Mouse (Mus musculus) ES-Bruce4 (cell line): Measurements from ENCODE around the gene Patj. TPM values are rescaled to one million over a fixed set of nuclear protein-coding genes. Genes with fewer than 3 reads are reported as not detected.
"Not testable (repeated sequence)": the region's sequence is repeated elsewhere in the genome, so short reads cannot be mapped to it uniquely, and the experiment has no call there.

Experiments used
- H3K27ac ChIP-seq: 2 replicates; pipeline ENCODE4 v1.5.1; 2012; ENCODE audit warnings: low read length, inconsistent platforms; ENCODE audit not compliant: insufficient read depth
- H3K27me3 ChIP-seq: 2 replicates; pipeline ENCODE4 v1.6.1; 2012; ENCODE audit warnings: mild to moderate bottlenecking, low read length, inconsistent platforms; ENCODE audit not compliant: control insufficient read depth, poor library complexity, insufficient read depth, severe bottlenecking
- H3K36me3 ChIP-seq: 2 replicates; pipeline ENCODE4 v1.6.1; 2012; ENCODE audit warnings: inconsistent platforms, mild to moderate bottlenecking, low read length, moderate library complexity; ENCODE audit not compliant: control insufficient read depth, poor library complexity, insufficient read depth, severe bottlenecking
- H3K4me1 ChIP-seq: one replicate; pipeline ENCODE4 v1.8.1; 2011; ENCODE audit warnings: low read length; ENCODE audit not compliant: control insufficient read depth, insufficient read depth
- H3K4me3 ChIP-seq: 2 replicates; pipeline ENCODE4 v1.5.1; 2011; ENCODE audit warnings: low read depth, mild to moderate bottlenecking, low read length
- H3K9ac ChIP-seq: 2 replicates; pipeline ENCODE4 v1.6.1; 2012; ENCODE audit warnings: low read depth, mild to moderate bottlenecking, inconsistent platforms; ENCODE audit not compliant: poor library complexity, severe bottlenecking
- H3K9me3 ChIP-seq: replicated peaks from 2 replicates; pipeline ENCODE4 v1.6.1; 2012; ENCODE audit warnings: mild to moderate bottlenecking, low read length, inconsistent platforms; ENCODE audit not compliant: control insufficient read depth, poor library complexity, insufficient read depth, severe bottlenecking
- CTCF ChIP-seq: IDR thresholded peaks from one replicate; pipeline ENCODE4 v1.8.1; 2011; ENCODE audit warnings: low read depth, low read length
- EP300 ChIP-seq: IDR thresholded peaks from 2 replicates; pipeline ENCODE4 v1.6.1; 2011; ENCODE audit warnings: low read depth, low read length; ENCODE audit not compliant: insufficient read depth
- POLR2A ChIP-seq: IDR thresholded peaks from one replicate; pipeline ENCODE4 v1.8.1; 2011; ENCODE audit warnings: low read length; ENCODE audit not compliant: insufficient read depth
- polyA plus RNA-seq: library from polyadenylated mRNA; stranded (reverse); fragments of >200 nt; gene quantifications from 2 replicates; pipeline ENCODE4 v1.2.4, GENCODE M21; 2011; ENCODE audit warnings: low read depth; ENCODE audit not compliant: missing spikeins, insufficient read depth, insufficient read length

Patj gene
- polyA plus RNA-seq, 1 experiment, result 62.7 TPM

DNA sequence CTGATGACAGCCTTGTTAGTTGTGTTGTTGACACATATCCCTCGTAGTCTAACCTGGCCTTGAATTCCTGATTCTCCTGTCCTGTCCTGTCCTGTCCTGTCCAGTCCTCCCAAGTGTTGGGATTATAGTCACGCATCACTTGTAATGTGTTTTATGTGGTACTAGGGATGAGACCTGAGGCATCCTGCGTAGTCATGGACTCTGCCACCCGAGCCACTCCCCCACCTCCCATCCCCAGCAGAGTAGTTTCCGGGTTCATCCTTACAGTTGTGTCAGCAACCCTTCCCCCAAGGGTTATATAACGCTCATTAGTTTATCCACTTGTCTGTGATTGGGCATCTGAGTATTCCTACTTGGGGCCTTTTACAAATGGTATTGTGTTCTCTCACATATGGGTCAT lies 8.8 kb downstream of the Patj start:
- H3K9ac ChIP-seq, result no peak overlapping the region
- no peaks in the 10 kb centered on the region for H3K9me3 ChIP-seq
- TF ChIP-seq CTCF (no peak), EP300 (no peak)
- H3K36me3 ChIP-seq, result no peaks in the 10 kb centered on the region
- H3K4me1 ChIP-seq, result no peaks in the 10 kb centered on the region
- H3K4me3 ChIP-seq, result no peak overlapping the region
- no peak overlapping the region for H3K27ac ChIP-seq
- H3K27me3 ChIP-seq, result no peaks in the 10 kb centered on the region

GRCm38 (mm10) chr4:98408455-98408854 lies 12.9 kb downstream of the Patj start:
- no peak for TF ChIP-seq POLR2A
- TF ChIP-seq EP300, result no peak
- no peak for TF ChIP-seq CTCF
- no peaks in the 10 kb centered on the region for H3K9me3 ChIP-seq
- H3K27ac ChIP-seq, result no peak overlapping the region

GRCm38 (mm10) chr4:98415150-98415549 lies 19.6 kb downstream of the Patj start:
- not testable (repeated sequence) for H3K4me1 ChIP-seq, H3K9ac ChIP-seq, H3K4me3 ChIP-seq, H3K27me3 ChIP-seq, H3K36me3 ChIP-seq, H3K27ac ChIP-seq, H3K9me3 ChIP-seq

More at GRCm38 (mm10) chr4:98408455-98408854, 12.9 kb downstream of the Patj start:
- Histone ChIP-seq H3K27me3 (no peaks in the 10 kb centered on the region), H3K9ac (no peak overlapping the region), H3K36me3 (no peaks in the 10 kb centered on the region), H3K4me1 (no peaks in the 10 kb centered on the region), H3K4me3 (no peak overlapping the region)

DNA sequence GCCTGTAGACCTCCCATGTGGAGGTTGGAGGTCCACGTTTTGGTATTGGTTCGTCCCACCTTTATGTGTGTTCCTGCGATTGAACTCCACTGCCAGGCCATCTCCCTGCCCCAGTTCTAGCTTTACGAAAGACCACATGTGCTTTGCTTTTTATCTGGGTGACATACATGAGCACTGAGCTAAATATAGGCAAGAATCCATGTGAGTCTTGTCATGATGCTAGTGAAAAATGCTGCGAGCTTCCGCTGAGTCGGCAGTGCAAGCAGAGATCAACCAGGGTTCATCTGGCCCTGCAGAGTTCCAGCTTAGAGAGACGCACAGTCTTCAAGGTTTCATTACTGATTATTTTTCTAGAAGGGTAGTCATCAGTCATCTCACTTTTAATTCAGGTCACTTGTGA lies 32.8 kb downstream of the Patj start:
- Histone ChIP-seq H3K9ac (no peak overlapping the region), H3K4me1 (no peaks in the 10 kb centered on the region), H3K9me3 (no peaks in the 10 kb centered on the region), H3K27me3 (no peaks in the 10 kb centered on the region), H3K36me3 (no peaks in the 10 kb centered on the region), H3K4me3 (no peak overlapping the region), H3K27ac (no peak overlapping the region)
- TF ChIP-seq CTCF (no peak), POLR2A (no peak), EP300 (no peak)

- Histone ChIP-seq H3K27ac (no peak overlapping the region), H3K4me3 (no peak overlapping the region), H3K4me1 (no peaks in the 10 kb centered on the region), H3K9ac (no peak overlapping the region), H3K36me3 (no peaks in the 10 kb centered on the region), H3K27me3 (no peaks in the 10 kb centered on the region), H3K9me3 (no peaks in the 10 kb centered on the region)
- no peak for TF ChIP-seq CTCF
Measured at GRCm38 (mm10) chr4:98435641-98436457, 40.3 kb downstream of the Patj start.

GRCm38 (mm10) chr4:98436664-98437363 lies 41.2 kb downstream of the Patj start:
- H3K27ac ChIP-seq, result no peak overlapping the region
- no peak for TF ChIP-seq POLR2A
- TF ChIP-seq CTCF, result no peak
- no peak for TF ChIP-seq EP300
- no peaks in the 10 kb centered on the region for H3K27me3 ChIP-seq
- H3K36me3 ChIP-seq, result no peaks in the 10 kb centered on the region
- no peaks in the 10 kb centered on the region for H3K4me1 ChIP-seq
- H3K4me3 ChIP-seq, result no peak overlapping the region
- no peak overlapping the region for H3K9ac ChIP-seq
- H3K9me3 ChIP-seq, result no peaks in the 10 kb centered on the region
